Mouse (Mus musculus) lung, adult 2 months (tissue): Measurements from ENCODE around the gene Epo.

Experiments
- CTCF ChIP-seq: fragments of 200-500 bp; IDR thresholded peaks from 2 replicates; pipeline ENCODE4 v1.5.1; 2011; ENCODE audit warnings: mild to moderate bottlenecking, low read length, control low read depth; ENCODE audit not compliant: insufficient read depth
- POLR2A ChIP-seq: fragments of 200-500 bp; IDR thresholded peaks from 2 replicates; pipeline ENCODE4 v1.6.1; 2011; ENCODE audit warnings: low read depth, mild to moderate bottlenecking, control low read depth, low read length, borderline replicate concordance; ENCODE audit errors: extremely low read depth

DNA sequence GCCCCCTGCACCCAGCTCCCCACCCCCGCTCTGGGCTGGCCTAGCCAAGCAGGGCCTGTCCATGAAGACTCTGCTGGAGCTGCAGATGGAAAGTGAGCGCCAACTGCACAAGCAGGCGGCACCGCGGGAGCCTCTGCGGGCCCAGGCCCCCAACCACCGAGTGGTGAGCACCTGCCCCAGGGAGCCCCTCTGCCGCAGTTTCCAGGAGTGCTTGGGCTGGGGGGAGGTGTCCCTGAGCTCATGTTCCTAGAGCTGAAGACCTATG is 8.9 kb downstream of the Epo start:
- TF ChIP-seq POLR2A, result no peak
- TF ChIP-seq CTCF, result no peak
